Mouse (Mus musculus): ENCODE measurements around the gene Csnk1d.

GRCm38 (mm10) chr11:120959564-120959963, 31.6 kb downstream of the Csnk1d start:
- no peak for TF ChIP-seq CTCF (IDR thresholded peaks at IDR 0.05; ENCODE audit: low read depth)
- no peak for TF ChIP-seq EP300 (IDR thresholded peaks at IDR 0.05; ENCODE audit: low read depth)

Measured in liver, embryonic 14.5 days (tissue).